Mouse (Mus musculus) lung, postnatal 0 days (tissue): ENCODE measurements around the gene Cyp1b1.

Experiments used
- CTCF ChIP-seq: IDR thresholded peaks from 2 replicates; pipeline ENCODE4 v1.5.1; 2016; ENCODE audit warnings: antibody characterized with exemption, mild to moderate bottlenecking
- EP300 ChIP-seq: IDR thresholded peaks from 2 replicates; pipeline ENCODE4 v1.6.1; 2016; ENCODE audit warnings: antibody characterized with exemption, mild to moderate bottlenecking, control low read depth

DNA sequence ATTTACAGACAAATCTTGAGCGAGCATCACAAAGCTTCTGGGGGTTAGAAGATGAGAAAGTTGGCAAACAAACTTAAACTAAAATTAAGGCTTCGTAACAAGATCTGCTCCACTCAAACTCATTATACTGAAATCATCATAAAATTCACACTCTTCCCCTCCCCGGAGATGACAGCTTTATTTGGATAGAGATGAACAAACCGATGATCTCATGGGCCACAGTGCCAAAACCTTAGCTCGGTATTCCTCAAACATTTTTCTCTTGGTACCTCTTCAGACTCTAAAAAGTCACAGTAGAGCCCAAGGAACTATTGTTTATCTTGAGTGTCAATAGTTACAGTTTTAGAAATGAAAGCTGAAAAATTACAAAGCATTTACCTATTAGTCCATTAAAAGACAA lies 11.8 kb upstream of the Cyp1b1 start:
- no peak for TF ChIP-seq CTCF
- TF ChIP-seq EP300: no peak
